ENCODE assay signal across 9 mouse cellular contexts in the genomic region with DNA sequence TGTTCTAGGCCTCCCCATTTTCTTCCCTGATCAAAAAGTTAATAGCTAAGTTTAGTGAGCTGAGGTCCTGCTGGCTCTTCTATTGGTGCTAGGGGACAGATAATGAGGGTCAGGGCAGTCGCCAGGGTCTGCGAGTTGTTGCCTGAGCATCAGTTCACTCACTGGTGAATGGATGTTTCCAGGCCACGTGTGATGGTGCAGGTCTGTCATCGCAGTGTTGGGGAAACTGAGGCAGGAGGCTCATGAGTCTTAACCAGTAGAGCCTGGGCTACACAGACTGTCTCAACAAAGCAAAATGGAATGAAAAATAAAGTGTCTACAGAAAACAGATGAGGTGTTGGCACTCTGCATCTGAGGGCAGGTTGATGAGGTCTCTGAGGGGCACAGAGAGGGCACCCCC. TPM values are rescaled to one million over a fixed set of nuclear protein-coding genes. Genes with fewer than 3 reads are reported as not detected.
DNase-seq lines count a peak whose midpoint lies in the region; ATAC-seq and TF ChIP-seq lines count a peak whose summit lies in the region.
"Had no signal": no experiment of that assay in that cellular context is flagged by ENCODE, and none has a peak within 500 bp of the region (broad histone marks: within the 10 kb centered on the region; RNA-seq: fewer than 3 reads in every experiment).

No protein-coding gene starts in this region.

- no peak for DNase-seq in heart, postnatal 36 days
- no peak for DNase-seq in G1E (ENCODE audit: low spot score)
- DNase-seq in heart, postnatal 0 days (ENCODE audit: low spot score) = no peak
- no peak for DNase-seq in spleen, postnatal 14 days (ENCODE audit: low spot score in 2 of 2)
- DNase-seq in adrenal gland, postnatal 36 days = no peak
- DNase-seq: cerebellum, adult 11-12 months had no signal

- peak overlapping the region; percentile 56 for H3K4me3 ChIP-seq in heart, embryonic 11.5 days (ENCODE audit: low read depth, low read length)
- peak overlapping the region; percentile 74; the same call in 1 of the 2 replicates for H3K4me3 ChIP-seq in G1E (ENCODE audit: low read depth, low read length)
- no peak overlapping the region for H3K4me3 ChIP-seq in heart, postnatal 0 days (ENCODE audit: low read depth, low read length)
- H3K4me3 ChIP-seq in macrophage (ENCODE audit: inconsistent target) = no peak overlapping the region

- no peaks in the 10 kb centered on the region for H3K9me3 ChIP-seq in heart, embryonic 11.5 days (replicated peaks; ENCODE audit: control insufficient read depth, low read length)
- no peaks in the 10 kb centered on the region for H3K9me3 ChIP-seq in G1E (replicated peaks)
- H3K9me3 ChIP-seq in heart, postnatal 0 days (replicated peaks; ENCODE audit: control insufficient read depth, low read length) = no peaks in the 10 kb centered on the region

- peaks cover 30% of the 10 kb centered on the region for H3K79me2 ChIP-seq in macrophage (ENCODE audit: inconsistent target)

- H3K36me3 ChIP-seq in heart, embryonic 11.5 days (ENCODE audit: control insufficient read depth, insufficient read depth, low read length) = no peaks in the 10 kb centered on the region
- peaks cover 21% of the 10 kb centered on the region for H3K36me3 ChIP-seq in G1E (replicated peaks)
- H3K36me3 ChIP-seq in heart, postnatal 0 days (replicated peaks; ENCODE audit: control insufficient read depth, insufficient read depth, low read length) = no peaks in the 10 kb centered on the region
- no peaks in the 10 kb centered on the region for H3K36me3 ChIP-seq in macrophage (ENCODE audit: inconsistent target)

- intact Hi-C loops in heart, postnatal 36 days (cut with DNase I) = no loop called here

- ATAC-seq in heart, embryonic 11.5 days (replicated peaks; ENCODE audit: insufficient number of reproducible peaks, low FRiP score, low TSS enrichment) = no peak
- no peak for ATAC-seq in G1E (ENCODE audit: extremely low read depth, insufficient number of reproducible peaks, low FRiP score, poor library complexity, severe bottlenecking)
- ATAC-seq in heart, postnatal 0 days (ENCODE audit: insufficient read depth, low read depth) = no peak
- no peak for ATAC-seq in frontal cortex, adult (ENCODE audit: low TSS enrichment)

- TF ChIP-seq CTCF in G1E (IDR thresholded peaks at IDR 0.05; ENCODE audit: low read depth, low read length) = no peak
- TF ChIP-seq CTCF in heart, postnatal 0 days (IDR thresholded peaks at IDR 0.05; ENCODE audit: low read depth) = no peak

- H3K27ac ChIP-seq in heart, embryonic 11.5 days (ENCODE audit: low read depth, low read length) = peak overlapping the region; percentile 98
- peak overlapping the region; percentile 99 for H3K27ac ChIP-seq in heart, postnatal 0 days (ENCODE audit: low read depth)
- peak overlapping the region; percentile 46 for H3K27ac ChIP-seq in macrophage

- peak overlapping the region; percentile 50; the same call in 1 of the 2 replicates for H3K9ac ChIP-seq in heart, embryonic 11.5 days (ENCODE audit: low read depth, low read length)
- H3K9ac ChIP-seq in heart, postnatal 0 days (replicated peaks; ENCODE audit: low read depth, low read length) = 0 out of 2 replicates have a peak overlapping the region, but pooled peaks have one; percentile 22

- WGBS in heart, embryonic 11.5 days (ENCODE audit: insufficient replicate concordance) = 26% methylated on average over 4 of the region's 4 CpGs
- WGBS in heart, postnatal 0 days = 36% methylated on average over 4 of the region's 4 CpGs
- 49% methylated on average over 4 of the region's 4 CpGs for WGBS in macrophage (ENCODE audit: missing documents)

- H3K27me3 ChIP-seq in heart, embryonic 11.5 days (ENCODE audit: control insufficient read depth, insufficient read depth, low read length) = no peaks in the 10 kb centered on the region
- no peaks in the 10 kb centered on the region for H3K27me3 ChIP-seq in G1E (ENCODE audit: insufficient read depth, low read length)
- no peaks in the 10 kb centered on the region for H3K27me3 ChIP-seq in heart, postnatal 0 days (ENCODE audit: control insufficient read depth, insufficient read depth, low read length)

- peak overlapping the region; percentile 72 for H3K4me2 ChIP-seq in heart, embryonic 11.5 days
- peak overlapping the region; percentile 59 for H3K4me2 ChIP-seq in heart, postnatal 0 days (ENCODE audit: low read depth, low read length)

- no peak for TF ChIP-seq EP300 in heart, postnatal 0 days (IDR thresholded peaks at IDR 0.05; ENCODE audit: low read depth)

- peaks cover 50% of the 10 kb centered on the region for H3K4me1 ChIP-seq in heart, embryonic 11.5 days (ENCODE audit: control insufficient read depth, insufficient read depth, low read length)
- H3K4me1 ChIP-seq in G1E (ENCODE audit: insufficient read depth, low read depth, low read length) = peaks cover 71% of the 10 kb centered on the region
- H3K4me1 ChIP-seq in heart, postnatal 0 days (ENCODE audit: control insufficient read depth, insufficient read depth) = peaks cover 36% of the 10 kb centered on the region

RNA-seq across cellular contexts. Expression of gene Nanos3, which starts 13.9 kb away (rescaled TPM):
- polyA plus RNA-seq in heart, embryonic 11.5 days (2014; fragmentation: Nextera tagmentation; extraction: Ambion mirVana) = 1.4 and 2.8 TPM in 2 replicates
- under 1 TPM; 0.80 to 0.95 TPM for total RNA-seq in heart, postnatal 36 days (2021)
- total RNA-seq in G1E (2014; fragmentation: Nextera tagmentation) (not detected in 2 replicates), G1E (2017) (not detected in 2 replicates)
- polyA plus RNA-seq in G1E (2012) (0.19 TPM in 1 of 2 replicates, not detected in the other), macrophage (2018) (not detected in 3 replicates)
- 1.4 TPM in 1 of 2 replicates, not detected in the other for total RNA-seq in heart, postnatal 0 days (2014; rRNA removed; ENCODE audit: low replicate concordance)
- polyA plus RNA-seq in heart, postnatal 0 days (2015; fragmentation: Nextera tagmentation; extraction: Ambion mirVana) = 4.6 and 6.0 TPM in 2 replicates
- total RNA-seq in macrophage (2018; cell fraction: chromatin; rRNA removed) = not detected
- not detected for total RNA-seq in macrophage (2018; cell fraction: cytosol; rRNA removed)
- not detected for total RNA-seq in macrophage (2018; cell fraction: nucleus; rRNA removed)
- 1 to 10 TPM in 1 of 2 experiments, not detected in 1; 2.3 TPM for total RNA-seq in adrenal gland, postnatal 36 days (2021)

RNA-seq across cellular contexts. Expression of gene Zswim4, which starts 38.0 kb away (rescaled TPM):
- 6.3 and 7.8 TPM in 2 replicates for polyA plus RNA-seq in heart, embryonic 11.5 days (2014; fragmentation: Nextera tagmentation; extraction: Ambion mirVana)
- total RNA-seq in heart, postnatal 36 days (2021) = 10 to 100 TPM in 1 of 2 experiments, 1 to 10 TPM in 1; 9.5 to 11.0 TPM
- total RNA-seq in G1E (2014; fragmentation: Nextera tagmentation) (8.5 and 9.7 TPM in 2 replicates), G1E (2017) (5.7 and 7.3 TPM in 2 replicates)
- polyA plus RNA-seq in G1E (2012) (14.6 and 19.0 TPM in 2 replicates), macrophage (2018) (5.1 to 8.7 TPM (median 7.9 TPM) in 3 replicates)
- total RNA-seq in heart, postnatal 0 days (2014; rRNA removed; ENCODE audit: low replicate concordance) = 23.8 and 31.4 TPM in 2 replicates
- polyA plus RNA-seq in heart, postnatal 0 days (2015; fragmentation: Nextera tagmentation; extraction: Ambion mirVana) = 4.6 and 5.8 TPM in 2 replicates
- total RNA-seq in macrophage (2018; cell fraction: chromatin; rRNA removed) = 100 to 1,000 TPM in 10 of 26 experiments, 10 to 100 TPM in 16; 14.9 to 367 (median 57.3) TPM
- total RNA-seq in macrophage (2018; cell fraction: cytosol; rRNA removed) = 100 to 1,000 TPM in 3 of 26 experiments, 10 to 100 TPM in 15, 1 to 10 TPM in 8; 8.4 to 139 (median 12.8) TPM
- 100 to 1,000 TPM in 9 of 26 experiments, 10 to 100 TPM in 17; 10.4 to 250 (median 62.3) TPM for total RNA-seq in macrophage (2018; cell fraction: nucleus; rRNA removed)
- 10 to 100 TPM; 40.1 to 47.6 TPM for total RNA-seq in adrenal gland, postnatal 36 days (2021)

RNA-seq across cellular contexts. Expression of gene D8Ertd738e, which starts 50.6 kb away (rescaled TPM):
- polyA plus RNA-seq in heart, embryonic 11.5 days (2014; fragmentation: Nextera tagmentation; extraction: Ambion mirVana) = 321 and 330 TPM in 2 replicates
- total RNA-seq in heart, postnatal 36 days (2021) = 100 to 1,000 TPM; 231 to 232 TPM
- total RNA-seq in G1E (2014; fragmentation: Nextera tagmentation) (106 and 132 TPM in 2 replicates), G1E (2017) (197 and 232 TPM in 2 replicates)
- polyA plus RNA-seq in G1E (2012) (257 and 291 TPM in 2 replicates), macrophage (2018) (203 to 260 TPM (median 230 TPM) in 3 replicates)
- 90.3 and 93.2 TPM in 2 replicates for total RNA-seq in heart, postnatal 0 days (2014; rRNA removed; ENCODE audit: low replicate concordance)
- 382 and 414 TPM in 2 replicates for polyA plus RNA-seq in heart, postnatal 0 days (2015; fragmentation: Nextera tagmentation; extraction: Ambion mirVana)
- total RNA-seq in macrophage (2018; cell fraction: chromatin; rRNA removed) = 10 to 100 TPM in 24 of 26 experiments, 1 to 10 TPM in 2; 5.9 to 54.7 (median 20.9) TPM
- total RNA-seq in macrophage (2018; cell fraction: cytosol; rRNA removed) = 100 to 1,000 TPM; 149 to 210 (median 177) TPM
- total RNA-seq in macrophage (2018; cell fraction: nucleus; rRNA removed) = 10 to 100 TPM; 15.7 to 76.5 (median 48.7) TPM
- 100 to 1,000 TPM; 267 to 283 TPM for total RNA-seq in adrenal gland, postnatal 36 days (2021)

RNA-seq across cellular contexts. Expression of gene 4930432K21Rik, which starts 51.0 kb away (rescaled TPM):
- polyA plus RNA-seq in heart, embryonic 11.5 days (2014; fragmentation: Nextera tagmentation; extraction: Ambion mirVana) = 0.44 and 0.59 TPM in 2 replicates
- under 1 TPM in 1 of 2 experiments, not detected in 1; 0.36 TPM for total RNA-seq in heart, postnatal 36 days (2021)
- total RNA-seq in G1E (2014; fragmentation: Nextera tagmentation) (0.34 TPM in 1 of 2 replicates, not detected in the other), G1E (2017) (0.55 and 0.58 TPM in 2 replicates)
- polyA plus RNA-seq in G1E (2012) (0.08 and 0.11 TPM in 2 replicates), macrophage (2018) (0.41 to 0.82 TPM (median 0.47 TPM) in 3 replicates)
- 0.43 TPM in 1 of 2 replicates, not detected in the other for total RNA-seq in heart, postnatal 0 days (2014; rRNA removed; ENCODE audit: low replicate concordance)
- polyA plus RNA-seq in heart, postnatal 0 days (2015; fragmentation: Nextera tagmentation; extraction: Ambion mirVana) = 0.34 and 0.48 TPM in 2 replicates
- total RNA-seq in macrophage (2018; cell fraction: chromatin; rRNA removed) = 1 to 10 TPM in 1 of 26 experiments, under 1 TPM in 11, not detected in 14; 0.33 to 1.3 (median 0.48) TPM
- total RNA-seq in macrophage (2018; cell fraction: cytosol; rRNA removed) = under 1 TPM in 23 of 26 experiments, not detected in 3; 0.03 to 0.29 (median 0.12) TPM
- total RNA-seq in macrophage (2018; cell fraction: nucleus; rRNA removed) = under 1 TPM in 8 of 26 experiments, not detected in 18; 0.18 to 0.61 (median 0.39) TPM
- under 1 TPM; 0.46 to 0.76 TPM for total RNA-seq in adrenal gland, postnatal 36 days (2021)

RNA-seq across cellular contexts. Expression of gene Cc2d1a, which starts 51.1 kb away (rescaled TPM):
- polyA plus RNA-seq in heart, embryonic 11.5 days (2014; fragmentation: Nextera tagmentation; extraction: Ambion mirVana) = 11.1 and 12.6 TPM in 2 replicates
- total RNA-seq in heart, postnatal 36 days (2021) = 10 to 100 TPM; 14.5 to 15.8 TPM
- total RNA-seq in G1E (2014; fragmentation: Nextera tagmentation) (7.9 and 9.6 TPM in 2 replicates), G1E (2017) (4.8 and 5.1 TPM in 2 replicates)
- polyA plus RNA-seq in G1E (2012) (21.3 and 25.5 TPM in 2 replicates), macrophage (2018) (21.7 to 24.3 TPM (median 22.4 TPM) in 3 replicates)
- 13.1 and 17.1 TPM in 2 replicates for total RNA-seq in heart, postnatal 0 days (2014; rRNA removed; ENCODE audit: low replicate concordance)
- 8.4 and 10.2 TPM in 2 replicates for polyA plus RNA-seq in heart, postnatal 0 days (2015; fragmentation: Nextera tagmentation; extraction: Ambion mirVana)
- total RNA-seq in macrophage (2018; cell fraction: chromatin; rRNA removed) = 10 to 100 TPM in 23 of 26 experiments, 1 to 10 TPM in 3; 7.9 to 63.0 (median 37.4) TPM
- total RNA-seq in macrophage (2018; cell fraction: cytosol; rRNA removed) = 10 to 100 TPM; 14.7 to 29.5 (median 23.4) TPM
- 10 to 100 TPM in 25 of 26 experiments, 1 to 10 TPM in 1; 8.4 to 33.9 (median 20.7) TPM for total RNA-seq in macrophage (2018; cell fraction: nucleus; rRNA removed)
- 10 to 100 TPM; 22.6 to 33.9 TPM for total RNA-seq in adrenal gland, postnatal 36 days (2021)

Comparison
In these comparisons a context has a peak if more than half of its experiments do, and no peak if none do; other contexts are left out.
1. H3K4me3 ChIP-seq: peak in heart, embryonic 11.5 days (single experiment) and G1E (single experiment); none in heart, postnatal 0 days (single experiment) and macrophage (single experiment).
2. H3K27ac ChIP-seq: peak in every context shown above with its lines; median percentile 99 in heart, postnatal 0 days; 98 in heart, embryonic 11.5 days; 46 in macrophage.